Mouse (Mus musculus): ENCODE measurements around the gene Trim2. TPM values are rescaled to one million over a fixed set of nuclear protein-coding genes. Genes with fewer than 3 reads are reported as not detected.
A peak's percentile ranks its signal among the peaks of the same experiment; 100 is the strongest.

The Trim2 gene
- polyA plus RNA-seq, 1 experiment from 2014 or later, result 13.5 TPM

- H3K4me3 ChIP-seq, result no peak overlapping the region
- H3K27ac ChIP-seq, result no peak overlapping the region
- H3K27me3 ChIP-seq (ENCODE audit: low read depth, poor library complexity, severe bottlenecking), result peaks cover 53% of the 10 kb centered on the region
- H3K36me3 ChIP-seq, result no peaks in the 10 kb centered on the region
- H3K4me1 ChIP-seq, result peaks cover 28% of the 10 kb centered on the region
- 88% methylated on average over 12 of the region's 12 CpGs for whole genome bisulfite sequencing
- no peaks in the 10 kb centered on the region for H3K9me3 ChIP-seq (replicated peaks)
- no peak for DNase-seq (ENCODE audit: low spot score)
Measured at GRCm38 (mm10) chr3:84336342-84336741, 29.7 kb upstream of the Trim2 start.

DNA sequence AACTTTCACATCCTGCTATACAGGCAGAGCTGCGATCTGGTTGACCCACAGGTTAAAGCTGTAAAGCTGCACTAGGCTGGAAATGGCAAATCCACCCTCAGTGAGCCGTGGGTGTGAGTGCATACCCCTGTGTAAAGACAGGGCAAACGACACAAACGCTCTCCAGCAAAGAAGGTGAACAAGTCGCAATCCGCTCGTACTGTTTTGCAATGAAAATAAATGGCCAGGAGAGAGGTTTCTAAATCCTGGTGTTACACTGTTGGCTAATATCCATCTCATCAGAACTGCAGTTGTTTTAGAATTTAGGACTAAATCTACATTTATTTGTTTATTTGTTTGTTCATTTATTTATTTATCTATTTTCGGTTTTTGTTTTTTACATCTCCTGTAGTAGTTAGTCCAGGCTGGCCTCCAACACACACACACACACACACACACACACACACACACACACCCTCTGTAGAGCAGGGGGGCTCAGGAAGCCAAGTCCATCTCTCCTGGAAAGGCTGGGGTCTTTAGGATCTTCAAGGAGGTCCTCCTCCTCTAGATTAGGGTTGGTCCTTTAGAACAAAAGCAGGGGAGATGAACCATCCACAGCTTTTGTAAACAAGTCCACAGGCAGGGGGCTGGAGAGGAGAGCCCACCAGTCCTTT is 28.9 kb upstream of the Trim2 start:
- H3K4me1 ChIP-seq, result peaks cover 28% of the 10 kb centered on the region
- H3K27ac ChIP-seq, result no peak overlapping the region
- no peaks in the 10 kb centered on the region for H3K36me3 ChIP-seq
- no peak overlapping the region for H3K4me3 ChIP-seq
- DNase-seq (ENCODE audit: low spot score), result no peak
- 41% methylated on average over 8 of the region's 8 CpGs for WGBS
- no peaks in the 10 kb centered on the region for H3K9me3 ChIP-seq (replicated peaks)
- peaks cover 55% of the 10 kb centered on the region for H3K27me3 ChIP-seq (ENCODE audit: low read depth, poor library complexity, severe bottlenecking)

DNA sequence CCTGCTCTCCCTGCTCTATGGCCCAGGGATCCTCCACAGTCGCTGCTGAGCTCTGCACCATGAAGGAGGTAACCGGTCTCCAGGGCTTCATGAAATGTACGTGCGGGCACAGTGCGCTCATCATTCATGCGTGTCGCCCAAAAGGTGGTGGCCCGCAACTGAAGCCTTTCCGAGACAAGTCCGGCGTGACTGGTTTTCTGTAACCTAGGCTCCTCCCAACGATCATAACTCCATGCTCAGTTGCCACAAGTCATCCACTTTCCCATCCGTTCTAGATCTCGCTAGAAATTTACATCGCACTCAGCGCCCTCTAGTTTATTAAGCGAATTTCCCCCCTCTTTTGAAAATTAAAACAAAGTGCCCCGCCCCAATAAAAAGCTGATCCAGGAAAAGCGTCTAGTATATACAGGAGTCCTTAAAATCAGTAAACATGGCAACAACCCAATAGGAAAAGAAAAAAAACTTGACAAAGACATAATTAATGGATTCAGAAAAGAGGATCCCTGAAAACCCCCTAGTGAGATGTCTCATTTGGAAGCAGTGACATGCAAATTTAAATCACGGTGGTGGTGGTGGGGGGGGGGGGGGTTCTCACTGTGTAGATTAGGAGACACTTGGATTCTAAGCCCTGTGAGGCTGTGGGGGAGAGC is 28.2 kb upstream of the Trim2 start:
- H3K4me3 ChIP-seq, result peak overlapping the region; percentile 31
- no peak overlapping the region for H3K27ac ChIP-seq
- 8% methylated on average over 20 of the region's 20 CpGs for WGBS
- H3K36me3 ChIP-seq, result no peaks in the 10 kb centered on the region
- H3K4me1 ChIP-seq, result peaks cover 28% of the 10 kb centered on the region
- DNase-seq (ENCODE audit: low spot score), result no peak
- no peaks in the 10 kb centered on the region for H3K9me3 ChIP-seq (replicated peaks)
- H3K27me3 ChIP-seq (ENCODE audit: low read depth, poor library complexity, severe bottlenecking), result peaks cover 55% of the 10 kb centered on the region

DNA sequence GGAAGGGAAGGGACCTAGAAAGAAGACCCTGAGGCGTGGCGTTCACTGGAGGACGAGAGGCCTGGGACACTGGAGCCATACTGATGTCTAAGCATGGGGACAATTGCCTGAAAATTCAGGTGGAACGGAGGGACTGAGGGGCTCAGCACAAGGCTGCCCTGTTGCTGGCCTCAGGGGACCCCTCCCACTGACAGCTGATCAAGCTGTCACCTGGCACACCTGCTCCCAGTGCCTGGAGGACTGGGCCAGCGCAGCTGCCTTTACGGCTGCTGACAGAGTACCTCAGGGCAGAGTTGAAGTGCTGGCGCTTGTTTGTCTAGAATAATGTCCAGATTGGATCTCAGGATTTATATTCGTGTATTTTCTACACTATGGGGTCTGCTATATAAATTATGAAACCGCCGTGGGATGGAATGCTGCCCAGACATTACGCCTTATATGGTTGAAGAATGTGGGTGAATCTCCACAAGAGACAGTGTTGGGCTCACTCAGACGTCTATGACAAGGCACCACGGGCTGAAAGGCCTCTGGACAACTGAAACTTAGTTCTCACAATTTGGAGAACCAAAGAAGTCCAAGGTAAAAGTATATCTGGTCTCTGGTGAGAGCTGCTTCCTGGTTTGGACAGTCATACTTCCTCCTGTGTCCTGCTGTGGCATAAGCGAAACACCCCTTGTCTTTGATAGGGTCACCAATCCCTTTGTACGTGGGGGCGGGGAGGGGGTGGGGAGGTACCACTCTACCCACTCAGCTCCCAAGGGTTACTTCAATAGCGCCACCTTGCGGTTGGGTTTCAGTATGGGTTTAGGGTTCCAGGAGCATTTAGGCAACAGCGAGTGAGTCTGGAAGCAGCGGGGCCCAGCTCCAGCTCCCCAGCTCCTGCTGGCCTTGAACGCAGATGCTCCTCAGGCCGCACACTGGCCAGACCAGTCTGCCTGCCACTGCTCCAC is 27.0 kb upstream of the Trim2 start:
- peaks cover 28% of the 10 kb centered on the region for H3K4me1 ChIP-seq
- H3K27ac ChIP-seq, result no peak overlapping the region
- H3K9me3 ChIP-seq (replicated peaks), result no peaks in the 10 kb centered on the region
- 48% methylated on average over 22 of the region's 22 CpGs for WGBS
- H3K36me3 ChIP-seq, result no peaks in the 10 kb centered on the region
- H3K27me3 ChIP-seq (ENCODE audit: low read depth, poor library complexity, severe bottlenecking), result peaks cover 55% of the 10 kb centered on the region
- peak; percentile 67 for DNase-seq (ENCODE audit: low spot score)
- no peak overlapping the region for H3K4me3 ChIP-seq

DNA sequence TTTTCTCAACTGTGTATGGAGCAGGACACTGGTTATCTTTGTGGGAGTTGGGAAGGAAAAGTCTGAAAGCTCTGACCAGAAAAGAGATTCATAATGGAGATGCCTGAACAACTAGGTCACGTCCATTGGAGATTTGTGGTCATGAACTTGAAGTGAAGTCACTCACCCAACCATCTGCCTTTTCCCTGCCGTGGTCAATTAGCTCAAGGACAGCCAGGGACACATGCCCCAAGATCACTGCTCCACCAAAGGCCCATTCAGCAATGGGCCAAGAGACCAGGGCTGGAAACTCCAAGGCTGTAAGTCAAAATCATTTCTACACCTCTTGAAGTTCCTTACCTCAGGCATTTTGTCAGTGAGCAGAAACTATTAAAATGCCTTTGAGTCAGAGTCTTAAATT is 23.5 kb upstream of the Trim2 start:
- peaks cover 40% of the 10 kb centered on the region for H3K27me3 ChIP-seq (ENCODE audit: low read depth, poor library complexity, severe bottlenecking)
- H3K9me3 ChIP-seq (replicated peaks), result no peaks in the 10 kb centered on the region
- peaks cover 20% of the 10 kb centered on the region for H3K4me1 ChIP-seq
- no peaks in the 10 kb centered on the region for H3K36me3 ChIP-seq
- no peak for DNase-seq (ENCODE audit: low spot score)
- 90% methylated on average over 2 of the region's 2 CpGs for WGBS
- no peak overlapping the region for H3K4me3 ChIP-seq
- H3K27ac ChIP-seq, result no peak overlapping the region

DNA sequence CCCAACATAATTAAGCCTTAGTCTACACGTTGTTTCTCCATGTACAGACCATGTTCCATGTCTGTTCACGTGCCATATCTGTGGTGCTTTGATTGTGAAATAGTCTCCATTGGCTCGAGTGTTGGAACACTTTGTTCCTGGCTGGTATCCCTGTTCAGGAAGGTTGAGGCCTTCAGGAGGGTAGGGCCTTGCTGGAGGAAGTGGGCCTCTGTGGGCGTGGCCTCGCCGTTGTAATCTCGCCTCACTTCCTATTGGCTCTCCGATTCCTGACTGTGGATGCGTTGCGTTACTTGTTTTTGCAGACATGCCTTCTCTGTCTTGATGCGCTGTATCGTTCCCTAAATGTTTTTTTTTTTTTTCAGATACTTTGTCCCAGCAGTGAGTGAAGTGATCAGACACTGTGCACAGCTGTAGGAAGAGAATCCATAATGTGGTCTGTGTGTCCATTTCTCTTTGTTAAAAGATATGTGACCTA is 18.3 kb upstream of the Trim2 start:
- H3K9me3 ChIP-seq (replicated peaks), result no peaks in the 10 kb centered on the region
- no peak overlapping the region for H3K4me3 ChIP-seq
- no peaks in the 10 kb centered on the region for H3K27me3 ChIP-seq (ENCODE audit: low read depth, poor library complexity, severe bottlenecking)
- peak overlapping the region; percentile 47; the same call in 1 of the 2 replicates for H3K27ac ChIP-seq
- H3K4me1 ChIP-seq, result peaks cover 15% of the 10 kb centered on the region
- no peaks in the 10 kb centered on the region for H3K36me3 ChIP-seq
- WGBS, result 85% methylated on average over 12 of the region's 12 CpGs
- DNase-seq (ENCODE audit: low spot score), result no peak

DNA sequence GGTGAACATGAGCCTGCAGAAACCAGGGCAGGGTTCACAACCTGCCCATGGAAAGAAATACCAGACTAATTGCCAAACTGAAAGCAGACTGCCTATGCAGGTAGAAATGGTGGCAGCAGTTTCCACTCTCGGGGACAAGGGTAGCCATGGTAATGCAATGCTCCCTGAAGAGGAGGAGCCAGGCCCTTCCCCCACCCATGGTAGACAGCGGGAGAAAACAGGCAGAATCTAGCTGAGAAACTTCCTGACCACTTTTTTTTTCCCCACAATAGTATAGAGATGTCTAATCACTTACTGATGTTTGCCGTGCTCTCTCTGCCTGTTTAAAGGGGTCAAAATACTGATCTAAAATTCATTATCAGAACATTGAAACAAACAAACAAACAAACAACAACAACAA is 17.8 kb upstream of the Trim2 start:
- H3K9me3 ChIP-seq (replicated peaks), result no peaks in the 10 kb centered on the region
- WGBS, result 34% methylated on average over 3 of the region's 3 CpGs
- no peaks in the 10 kb centered on the region for H3K27me3 ChIP-seq (ENCODE audit: low read depth, poor library complexity, severe bottlenecking)
- peak overlapping the region; percentile 50; the same call in 1 of the 2 replicates for H3K27ac ChIP-seq
- H3K4me3 ChIP-seq, result no peak overlapping the region
- peaks cover 15% of the 10 kb centered on the region for H3K4me1 ChIP-seq
- H3K36me3 ChIP-seq, result no peaks in the 10 kb centered on the region
- DNase-seq (ENCODE audit: low spot score), result no peak

DNA sequence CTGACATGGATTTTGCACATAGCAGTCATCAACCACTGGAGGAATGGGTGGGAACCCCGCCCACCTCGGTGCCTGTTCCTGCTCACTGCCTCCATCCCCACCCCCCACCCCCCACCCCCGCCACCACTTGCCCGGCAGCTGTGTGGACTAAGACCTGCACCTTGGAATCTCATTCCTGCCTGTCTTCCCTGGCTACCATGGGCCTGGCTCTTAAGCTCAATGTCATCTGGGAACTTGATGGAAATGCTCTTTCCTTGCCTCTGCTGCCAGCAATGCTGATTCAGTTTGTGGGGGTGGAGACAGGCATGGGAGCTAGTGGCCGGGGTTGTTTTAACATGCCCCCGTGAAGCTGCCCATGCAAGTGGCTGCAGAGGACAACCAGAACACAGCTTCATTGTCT is 17.3 kb upstream of the Trim2 start:
- no peaks in the 10 kb centered on the region for H3K36me3 ChIP-seq
- peak overlapping the region; percentile 50; the same call in 1 of the 2 replicates for H3K27ac ChIP-seq
- no peaks in the 10 kb centered on the region for H3K27me3 ChIP-seq (ENCODE audit: low read depth, poor library complexity, severe bottlenecking)
- no peak overlapping the region for H3K4me3 ChIP-seq
- peaks cover 15% of the 10 kb centered on the region for H3K4me1 ChIP-seq
- H3K9me3 ChIP-seq (replicated peaks), result no peaks in the 10 kb centered on the region
- WGBS, result 28% methylated on average over 6 of the region's 6 CpGs
- no peak for DNase-seq (ENCODE audit: low spot score)

DNA sequence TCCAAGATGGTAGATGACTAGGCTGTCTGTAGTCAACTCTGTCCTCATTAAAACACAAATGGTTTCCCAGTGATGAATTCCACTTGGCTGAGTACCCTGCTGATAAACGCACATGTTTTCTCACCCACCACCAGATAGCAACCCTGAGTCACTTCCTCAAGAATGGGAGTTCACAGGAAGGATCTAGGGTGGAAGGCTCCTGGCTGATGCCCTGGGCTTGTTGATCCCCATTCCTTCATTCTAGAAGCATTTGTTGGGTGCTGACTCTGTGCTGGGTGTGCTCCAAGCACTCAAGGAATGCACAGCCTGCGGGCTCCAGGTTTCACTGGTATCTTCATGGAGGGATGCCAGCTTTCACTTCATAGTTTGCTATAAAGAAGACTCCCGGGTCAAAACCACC is 12.8 kb upstream of the Trim2 start:
- no peaks in the 10 kb centered on the region for H3K36me3 ChIP-seq
- H3K4me3 ChIP-seq, result no peak overlapping the region
- H3K4me1 ChIP-seq, result peaks cover 11% of the 10 kb centered on the region
- no peaks in the 10 kb centered on the region for H3K9me3 ChIP-seq (replicated peaks)
- no peak overlapping the region for H3K27ac ChIP-seq
- no peak for DNase-seq (ENCODE audit: low spot score)
- no peaks in the 10 kb centered on the region for H3K27me3 ChIP-seq (ENCODE audit: low read depth, poor library complexity, severe bottlenecking)
- WGBS, result 83% methylated on average over 3 of the region's 3 CpGs

DNA sequence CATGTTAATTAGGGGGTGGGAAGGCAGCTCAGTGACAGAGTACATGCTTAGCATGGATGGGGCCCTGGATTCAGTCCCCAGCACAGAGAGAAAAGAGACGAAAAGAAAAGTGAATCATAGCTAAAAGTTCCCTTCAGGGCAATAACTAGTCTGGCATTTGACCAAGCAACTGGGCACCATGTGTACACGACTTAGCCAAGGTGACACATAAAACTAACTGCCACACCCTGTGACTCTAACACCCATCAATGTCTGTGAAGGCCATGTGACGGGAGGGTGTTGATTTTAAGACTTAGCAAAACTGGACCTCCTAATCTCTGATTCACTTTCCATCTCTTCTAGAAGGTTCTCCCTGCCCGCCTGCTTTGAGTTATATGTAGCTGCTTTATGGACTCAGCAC is 12.2 kb upstream of the Trim2 start:
- DNase-seq (ENCODE audit: low spot score), result no peak
- H3K36me3 ChIP-seq, result no peaks in the 10 kb centered on the region
- H3K27ac ChIP-seq, result no peak overlapping the region
- H3K4me1 ChIP-seq, result peaks cover 5% of the 10 kb centered on the region
- WGBS, result 93% methylated on average over 4 of the region's 4 CpGs
- no peaks in the 10 kb centered on the region for H3K9me3 ChIP-seq (replicated peaks)
- no peak overlapping the region for H3K4me3 ChIP-seq
- H3K27me3 ChIP-seq (ENCODE audit: low read depth, poor library complexity, severe bottlenecking), result no peaks in the 10 kb centered on the region

GRCm38 (mm10) chr3:84314651-84315191 is 8.0 kb upstream of the Trim2 start:
- Histone ChIP-seq H3K36me3 (no peaks in the 10 kb centered on the region), H3K4me3 (no peak overlapping the region), H3K27ac (peak overlapping the region; percentile 76), H3K27me3 (ENCODE audit: low read depth, poor library complexity, severe bottlenecking) (peaks cover 11% of the 10 kb centered on the region; the same call in 1 of the 2 replicates), H3K9me3 (replicated peaks) (no peaks in the 10 kb centered on the region), H3K4me1 (peaks cover 3% of the 10 kb centered on the region; the same call in 1 of the 2 replicates)
- 48% methylated on average over 8 of the region's 8 CpGs for WGBS
- DNase-seq (ENCODE audit: low spot score), result peak; percentile 57

DNA sequence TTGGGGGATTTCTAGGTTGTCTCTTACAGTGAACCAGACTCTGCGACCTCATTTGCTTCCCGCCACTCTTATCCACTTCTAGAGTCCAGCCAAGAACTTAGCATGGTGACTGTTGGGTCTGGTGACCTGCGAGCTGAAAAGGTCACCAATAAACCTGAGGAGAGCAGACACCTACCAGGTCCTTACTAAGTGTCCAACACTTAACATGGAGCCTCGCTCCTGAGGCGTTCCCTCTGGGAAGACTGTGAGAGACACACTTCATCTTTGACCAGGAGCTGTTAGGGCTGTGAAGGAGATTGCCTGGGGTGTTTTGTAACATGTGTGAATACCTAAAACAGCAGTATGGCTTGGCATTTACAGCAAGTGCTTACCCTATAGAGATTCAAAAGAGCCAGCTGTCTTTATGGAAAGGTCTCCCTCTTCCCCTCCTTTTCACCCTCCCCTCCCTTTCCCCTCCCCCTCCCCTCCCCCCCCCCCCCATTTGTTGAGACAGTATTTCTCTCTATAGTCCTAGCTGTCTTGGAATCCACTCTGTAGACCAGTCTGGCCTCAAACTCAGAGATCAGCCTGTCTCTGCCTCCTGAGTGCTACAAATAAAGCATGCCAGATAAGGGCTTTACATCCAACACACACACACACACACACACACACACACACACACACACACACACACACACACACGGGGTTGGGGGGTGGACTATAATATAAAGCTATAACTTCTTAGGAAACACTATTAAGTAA is 7.3 kb upstream of the Trim2 start:
- peaks cover 11% of the 10 kb centered on the region; the same call in 1 of the 2 replicates for H3K27me3 ChIP-seq (ENCODE audit: low read depth, poor library complexity, severe bottlenecking)
- no peak overlapping the region for H3K27ac ChIP-seq
- no peak overlapping the region for H3K4me3 ChIP-seq
- H3K36me3 ChIP-seq, result no peaks in the 10 kb centered on the region
- no peak for DNase-seq (ENCODE audit: low spot score)
- WGBS, result 82% methylated on average over 6 of the region's 6 CpGs
- H3K4me1 ChIP-seq, result peaks cover 3% of the 10 kb centered on the region; the same call in 1 of the 2 replicates
- no peaks in the 10 kb centered on the region for H3K9me3 ChIP-seq (replicated peaks)
